Mouse (Mus musculus): ENCODE results near the gene Arhgap22.

Arhgap22 gene

GRCm38 (mm10) chr14:33213823-33214766, at the start of gene Arhgap22:
TSS of gene Arhgap22 (plus strand) at chr14:33214026.
- DNase-seq, result peak; percentile 98

- DNase-seq, result no peak
These were observed 45.1 kb upstream of the Arhgap22 start for GRCm38 (mm10) chr14:33168750-33169149.

GRCm38 (mm10) chr14:33171942-33172341, 41.9 kb upstream of the Arhgap22 start:
- no peak for DNase-seq

GRCm38 (mm10) chr14:33175059-33175821, 38.6 kb upstream of the Arhgap22 start:
- peak; percentile 92 for DNase-seq

GRCm38 (mm10) chr14:33180102-33180501, 33.7 kb upstream of the Arhgap22 start:
- DNase-seq, result no peak

GRCm38 (mm10) chr14:33185068-33185800, 28.6 kb upstream of the Arhgap22 start, which contains the start of gene Wdfy4:
TSS of gene Wdfy4 (minus strand) at chr14:33185508.
- DNase-seq, result peak; percentile 97

- peak; percentile 19 for DNase-seq
These were observed 26.6 kb upstream of the Arhgap22 start for GRCm38 (mm10) chr14:33187201-33187600.

- DNase-seq, result peak; percentile 71
These were observed 24.6 kb upstream of the Arhgap22 start for GRCm38 (mm10) chr14:33189230-33189629.

GRCm38 (mm10) chr14:33189849-33190423, 23.9 kb upstream of the Arhgap22 start:
- peak; percentile 49 for DNase-seq

GRCm38 (mm10) chr14:33190646-33191045, 23.2 kb upstream of the Arhgap22 start:
- DNase-seq, result no peak

- no peak for DNase-seq
These were observed 20.1 kb upstream of the Arhgap22 start for GRCm38 (mm10) chr14:33193762-33194161.

- peak; percentile 87 for DNase-seq
These were observed 19.6 kb upstream of the Arhgap22 start for GRCm38 (mm10) chr14:33194241-33194640.

GRCm38 (mm10) chr14:33202161-33202560, 11.7 kb upstream of the Arhgap22 start:
- DNase-seq, result peak; percentile 23

- peak; percentile 29 for DNase-seq
These were observed 10.9 kb upstream of the Arhgap22 start for GRCm38 (mm10) chr14:33202885-33203284.

GRCm38 (mm10) chr14:33203777-33204176, 10.0 kb upstream of the Arhgap22 start:
- DNase-seq, result peak; percentile 37

GRCm38 (mm10) chr14:33205280-33205965, 8.4 kb upstream of the Arhgap22 start:
- DNase-seq, result peak; percentile 83

GRCm38 (mm10) chr14:33207011-33207410, 6.8 kb upstream of the Arhgap22 start:
- peak; percentile 71 for DNase-seq

- peak; percentile 57 for DNase-seq
These were observed 5.5 kb upstream of the Arhgap22 start for GRCm38 (mm10) chr14:33208331-33208730.

- DNase-seq, result peak; percentile 36
These were observed 3.0 kb upstream of the Arhgap22 start for GRCm38 (mm10) chr14:33210806-33211205.

GRCm38 (mm10) chr14:33212271-33212957, 1.4 kb upstream of the Arhgap22 start:
- peak; percentile 78 for DNase-seq

- peak; percentile 53 for DNase-seq
These were observed 892 bp upstream of the Arhgap22 start for GRCm38 (mm10) chr14:33212958-33213309.
